Mouse (Mus musculus): ENCODE data around the gene Hdac7.
A peak's percentile ranks its signal among the peaks of the same experiment; 100 is the strongest.
"Not testable (repeated sequence)": the region's sequence is repeated elsewhere in the genome, so short reads cannot be mapped to it uniquely, and the experiment has no call there.

Gene Hdac7

GRCm38 (mm10) chr15:97844037-97845034, at the start of gene Hdac7:
Gene Hdac7, minus strand, starts transcription at chr15:97844502.
- peak; percentile 35 for DNase-seq (ENCODE audit: low spot score)

DNA sequence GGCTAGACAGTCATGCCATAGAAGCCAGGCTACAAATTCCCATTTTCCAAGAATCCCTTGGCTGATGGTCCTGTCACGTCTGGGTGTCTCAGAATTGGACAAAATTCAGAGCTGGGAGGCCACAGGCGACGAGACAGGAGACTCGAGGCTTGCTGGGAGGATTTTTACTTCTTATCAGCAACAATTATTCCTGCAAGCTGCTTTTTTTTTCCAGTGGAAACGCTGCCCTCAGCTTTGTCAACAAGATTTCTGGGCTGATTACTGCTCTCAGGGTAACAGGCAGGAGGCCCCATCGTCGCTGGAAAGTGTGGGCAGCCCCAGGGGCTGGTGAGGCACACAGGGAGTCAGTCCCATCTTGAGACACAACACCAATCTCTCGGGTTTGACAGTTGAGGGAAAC, 48.2 kb upstream of the Hdac7 start:
- DNase-seq (ENCODE audit: low spot score) = no peak

DNA sequence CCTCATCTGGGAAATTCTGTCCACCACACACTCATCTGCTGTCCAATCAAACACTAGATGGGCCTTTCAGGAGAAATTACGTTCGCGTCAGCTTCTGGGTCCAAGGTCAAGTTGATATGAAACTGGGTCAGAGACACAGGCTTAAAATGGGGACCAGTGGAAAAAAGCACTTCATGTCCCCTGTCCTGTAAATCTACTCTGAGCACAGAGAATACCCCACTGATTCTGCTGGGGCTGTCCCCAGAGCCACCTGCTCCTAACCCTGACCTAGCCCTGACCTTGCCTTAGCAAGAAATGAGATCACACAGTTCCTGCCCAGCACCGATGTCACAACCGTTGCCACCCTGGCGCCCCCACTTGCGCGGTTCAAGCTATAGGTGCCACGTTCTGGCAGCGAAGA, 46.1 kb upstream of the Hdac7 start:
- DNase-seq (ENCODE audit: low spot score) = no peak

- DNase-seq (ENCODE audit: low spot score) = no peak
Measured at GRCm38 (mm10) chr15:97890017-97890416, 45.7 kb upstream of the Hdac7 start.

GRCm38 (mm10) chr15:97887541-97888016, 43.3 kb upstream of the Hdac7 start:
- no peak for DNase-seq (ENCODE audit: low spot score)

DNA sequence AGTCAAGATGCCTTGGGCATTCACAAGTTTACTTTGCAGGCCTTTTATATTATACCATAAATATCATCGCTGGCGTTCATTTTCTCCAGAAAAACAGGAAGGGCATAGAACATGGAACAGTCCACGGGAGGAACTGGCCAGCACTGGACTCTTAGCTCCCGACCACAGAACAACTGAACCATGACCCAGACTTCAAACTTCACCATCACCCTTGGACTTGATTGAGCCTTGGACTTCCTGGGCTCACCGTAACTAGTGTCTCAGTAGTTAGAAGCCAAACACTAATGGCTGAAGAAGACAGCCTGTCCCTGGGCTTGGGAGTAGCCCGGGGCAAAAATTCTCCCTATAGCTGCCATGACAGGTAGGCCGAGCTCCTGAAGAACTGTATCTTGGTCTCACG, 37.1 kb upstream of the Hdac7 start:
- DNase-seq (ENCODE audit: low spot score) = no peak

DNA sequence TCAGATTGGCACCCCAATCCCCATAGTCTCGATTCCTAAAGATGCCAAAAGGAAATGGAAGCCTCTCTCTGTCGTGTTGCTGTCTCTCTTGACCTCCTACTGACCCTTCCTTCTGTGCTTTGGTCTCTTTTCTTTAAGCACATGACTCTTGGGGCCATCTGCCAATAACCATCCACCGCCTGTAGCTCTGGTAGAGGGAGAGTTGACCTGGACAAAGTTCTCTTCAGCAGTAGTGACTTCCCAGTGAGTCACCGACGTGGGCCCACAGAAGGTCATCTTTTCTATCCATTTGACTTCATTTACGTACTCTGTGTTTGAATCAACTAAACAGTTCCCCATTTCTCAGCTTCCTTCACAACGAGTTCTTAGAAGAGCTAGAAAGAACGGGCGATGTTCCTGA, 36.1 kb upstream of the Hdac7 start:
- no peak for DNase-seq (ENCODE audit: low spot score)

- no peak for DNase-seq (ENCODE audit: low spot score)
Measured at GRCm38 (mm10) chr15:97878696-97879328, 34.5 kb upstream of the Hdac7 start.

DNA sequence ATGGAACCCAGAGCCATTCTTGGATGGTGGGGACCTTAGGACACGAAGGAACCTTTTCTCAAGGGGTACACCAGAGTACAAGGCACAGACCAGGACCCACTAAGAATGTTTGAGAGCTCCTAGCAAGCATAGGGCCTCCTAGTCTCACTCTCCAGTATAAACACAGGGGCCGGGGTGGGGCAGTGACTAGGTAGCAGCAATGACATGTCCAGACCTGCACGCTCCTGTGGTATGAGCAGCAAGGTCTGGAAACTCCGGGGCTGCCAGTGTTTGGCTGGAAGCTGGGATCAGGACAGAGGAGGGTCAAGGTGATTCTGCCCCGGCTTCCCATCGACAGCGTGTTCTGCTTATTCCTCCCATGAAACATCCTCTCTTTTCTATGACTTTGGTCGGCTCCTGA, 31.5 kb upstream of the Hdac7 start:
- no peak for DNase-seq (ENCODE audit: low spot score)

DNA sequence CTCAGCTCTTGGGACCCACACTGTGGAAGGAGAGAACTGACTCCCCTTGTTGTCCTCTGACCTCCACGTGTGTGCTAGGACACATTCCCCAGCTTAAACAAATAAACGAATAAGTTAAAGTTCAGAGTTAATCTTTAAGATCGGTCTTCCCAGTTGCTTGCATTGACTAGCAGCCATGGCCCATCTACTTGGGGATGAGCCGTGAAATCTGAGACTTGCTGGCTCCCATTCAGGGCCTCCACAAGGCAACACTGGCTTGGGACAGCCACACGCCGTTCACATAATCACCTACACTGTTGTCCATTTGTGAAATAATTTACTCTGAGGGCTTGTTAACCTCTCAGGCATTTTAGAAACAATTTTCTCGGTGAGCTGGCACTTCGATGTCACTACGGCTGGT, 29.4 kb upstream of the Hdac7 start:
- no peak for DNase-seq (ENCODE audit: low spot score)

DNA sequence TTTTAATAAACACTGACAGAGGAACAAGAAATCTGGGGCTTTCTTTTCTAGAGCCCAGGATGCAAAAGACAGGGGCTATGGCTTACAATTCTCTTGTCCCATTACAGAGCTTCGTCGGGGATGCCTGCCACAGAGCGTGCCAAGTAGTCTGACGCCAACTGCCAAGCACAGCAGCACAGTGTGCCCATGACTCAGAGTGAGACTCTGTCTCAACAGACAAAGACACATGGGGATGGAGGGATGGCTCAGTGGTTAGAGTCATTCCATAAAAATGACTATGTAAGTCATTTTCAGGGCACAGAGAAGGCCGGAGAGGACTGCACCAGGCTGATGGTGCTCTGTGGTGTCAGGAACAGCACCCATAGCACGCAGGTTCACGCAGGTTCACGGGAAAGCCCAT, 27.9 kb upstream of the Hdac7 start:
- DNase-seq (ENCODE audit: low spot score) = no peak

DNA sequence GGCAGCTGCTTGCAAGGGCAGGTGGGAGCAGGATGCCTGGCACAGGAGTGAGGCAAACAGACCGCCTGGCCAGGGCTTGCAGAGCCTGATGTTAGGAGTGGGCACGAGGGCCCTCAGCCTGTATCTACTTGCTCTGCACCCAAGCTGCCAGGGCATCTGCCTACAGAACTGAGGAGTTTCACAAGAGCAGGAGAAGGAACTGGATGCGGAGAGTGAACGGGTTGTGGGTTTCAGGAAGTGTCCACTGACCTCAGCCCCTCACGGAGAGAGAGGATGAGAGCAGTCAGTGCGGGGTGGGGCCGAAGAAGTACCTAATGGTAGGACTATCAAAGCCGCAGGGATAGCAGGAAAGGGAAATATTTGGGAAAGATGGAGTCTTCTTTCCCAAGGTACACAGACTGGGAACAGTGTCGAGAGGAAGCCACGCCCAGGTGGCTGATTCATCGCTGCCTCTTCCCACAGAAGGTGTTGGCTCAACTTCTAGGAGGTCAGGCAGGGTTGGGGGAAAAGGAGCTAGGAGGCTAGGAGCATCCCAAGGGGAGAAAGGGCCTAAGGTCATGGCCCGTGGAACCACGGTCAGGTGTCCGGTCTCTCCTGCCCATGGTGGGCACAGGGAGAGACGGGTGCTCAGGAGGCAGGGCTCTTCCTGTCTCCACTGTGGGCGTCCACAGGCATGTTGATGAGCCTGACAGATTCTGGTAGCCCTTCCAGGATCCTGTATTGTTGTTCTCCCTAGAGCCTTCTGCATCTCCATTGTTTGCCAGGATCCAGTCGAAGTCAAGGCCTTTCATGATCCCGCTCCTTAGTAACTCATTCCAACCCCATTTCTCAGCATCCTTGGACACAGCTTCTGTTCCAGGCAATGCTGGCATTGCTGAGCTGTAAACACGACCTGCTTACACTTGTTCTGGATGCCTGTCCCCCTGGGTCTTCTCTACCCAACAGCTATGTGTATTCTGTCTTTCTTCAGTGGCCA, 27.0 kb upstream of the Hdac7 start:
- no peak for DNase-seq (ENCODE audit: low spot score)

GRCm38 (mm10) chr15:97870116-97870515, 25.8 kb upstream of the Hdac7 start:
- not testable (repeated sequence) for DNase-seq (ENCODE audit: low spot score)

GRCm38 (mm10) chr15:97868985-97869384, 24.7 kb upstream of the Hdac7 start:
- no peak for DNase-seq (ENCODE audit: low spot score)

- no peak for DNase-seq (ENCODE audit: low spot score)
Measured at GRCm38 (mm10) chr15:97865988-97866387, 21.7 kb upstream of the Hdac7 start.

GRCm38 (mm10) chr15:97865175-97865574, 20.9 kb upstream of the Hdac7 start:
- no peak for DNase-seq (ENCODE audit: low spot score)

DNA sequence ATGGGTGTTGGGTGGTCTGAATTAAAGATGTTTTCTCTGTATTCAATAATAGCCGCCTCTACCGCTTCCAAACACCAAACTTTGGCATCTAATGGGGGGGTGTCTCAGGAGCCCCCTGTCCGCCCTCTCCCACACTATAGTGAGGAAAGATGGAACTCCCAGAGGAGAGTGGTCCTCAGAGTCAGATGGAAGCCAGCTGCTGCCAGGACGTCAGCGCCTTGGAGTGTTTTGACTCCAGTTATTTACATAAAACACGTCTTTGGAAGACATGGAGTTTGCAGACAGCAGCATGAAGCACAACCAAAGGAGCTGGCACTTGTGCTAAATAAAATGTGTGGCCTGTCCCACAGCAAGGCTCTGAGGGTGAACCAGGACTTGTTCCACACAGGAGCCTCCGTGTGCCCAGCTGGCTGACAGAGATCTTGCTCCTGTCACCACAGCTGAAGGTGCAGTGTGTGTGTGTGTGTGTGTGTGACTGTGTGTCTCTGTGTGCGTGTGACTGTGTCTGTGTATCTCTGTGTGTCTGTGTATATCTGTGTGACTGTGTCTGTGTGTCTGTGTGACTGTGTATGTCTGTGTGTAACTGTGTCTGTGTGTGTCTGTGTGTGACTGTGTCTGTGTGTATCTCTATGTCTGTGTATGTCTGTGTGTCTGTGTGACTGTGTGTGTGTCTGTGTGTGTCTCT, 20.2 kb upstream of the Hdac7 start:
- DNase-seq (ENCODE audit: low spot score) = no peak

DNA sequence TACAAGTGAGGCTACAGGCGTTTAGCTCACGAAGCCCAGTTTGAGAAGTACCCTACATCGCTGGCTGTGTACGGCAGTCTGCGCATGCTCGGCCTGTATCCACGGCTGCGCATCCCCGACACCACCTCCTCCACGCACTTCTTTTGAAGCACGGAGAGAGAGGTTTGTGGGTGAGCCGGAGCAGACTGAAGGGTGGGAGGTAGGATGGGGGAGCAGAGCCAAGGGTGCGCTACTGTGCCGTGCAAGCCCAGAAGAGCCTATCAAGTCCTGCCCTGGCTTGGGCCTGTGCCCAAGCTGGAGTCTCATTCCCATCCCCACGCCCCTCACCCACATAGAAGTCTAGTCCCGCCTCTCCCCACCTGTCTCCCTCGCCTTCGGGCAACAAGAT, 19.2 kb upstream of the Hdac7 start:
- DNase-seq (ENCODE audit: low spot score) = no peak

GRCm38 (mm10) chr15:97862881-97863493, 18.7 kb upstream of the Hdac7 start:
- no peak for DNase-seq (ENCODE audit: low spot score)

- no peak for DNase-seq (ENCODE audit: low spot score)
Measured at GRCm38 (mm10) chr15:97860353-97860752, 16.1 kb upstream of the Hdac7 start.

DNA sequence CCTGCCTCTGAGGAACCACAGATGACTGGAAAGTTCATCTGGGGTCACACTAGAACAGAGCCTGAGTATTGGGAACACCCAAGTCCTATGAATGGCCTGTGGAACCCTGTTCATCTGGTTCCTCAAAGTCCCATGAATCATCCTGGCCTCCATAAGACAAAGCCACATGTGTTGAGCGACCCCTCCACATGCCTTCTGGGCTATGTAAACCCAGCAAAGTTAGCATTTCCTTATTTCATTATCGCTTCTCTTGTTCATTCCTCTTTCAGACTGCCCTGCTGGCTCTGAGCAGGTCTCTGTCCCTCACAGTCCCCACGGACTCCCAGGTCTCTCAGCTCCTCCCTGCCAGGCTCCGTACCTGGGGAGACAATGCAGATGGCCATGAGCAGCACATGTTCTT, 14.1 kb upstream of the Hdac7 start:
- no peak for DNase-seq (ENCODE audit: low spot score)
